Mouse (Mus musculus): Measurements from ENCODE around the gene Tmem82. TPM values are rescaled to one million over a fixed set of nuclear protein-coding genes. Genes with fewer than 3 reads are reported as not detected.

Gene Tmem82
- polyA plus RNA-seq, 1 experiment from 2014 or later = 5.4 TPM

GRCm38 (mm10) chr4:141628661-141629060 lies 10.2 kb upstream of the Tmem82 start:
- Histone ChIP-seq H3K4me3 (ENCODE audit: low read length) (no peak overlapping the region), H3K27ac (ENCODE audit: low read length) (no peak overlapping the region), H3K36me3 (ENCODE audit: insufficient read depth, low read length) (peaks cover 69% of the 10 kb centered on the region), H3K9me3 (ENCODE audit: low read length) (no peaks in the 10 kb centered on the region), H3K27me3 (ENCODE audit: insufficient read depth, low read length) (no peaks in the 10 kb centered on the region), H3K4me1 (ENCODE audit: insufficient read depth, low read length) (peaks cover 3% of the 10 kb centered on the region), H3K4me2 (replicated peaks; ENCODE audit: low read depth, low read length) (no peak overlapping the region), H3K9ac (replicated peaks; ENCODE audit: low read length) (no peak overlapping the region)
- no peak for ATAC-seq (ENCODE audit: low FRiP score, low TSS enrichment)
- 86% methylated on average over 14 of the region's 14 CpGs for WGBS

- Histone ChIP-seq H3K9me3 (ENCODE audit: low read length) (no peaks in the 10 kb centered on the region), H3K27ac (ENCODE audit: low read length) (no peak overlapping the region), H3K9ac (replicated peaks; ENCODE audit: low read length) (no peak overlapping the region), H3K4me2 (replicated peaks; ENCODE audit: low read depth, low read length) (no peak overlapping the region), H3K36me3 (ENCODE audit: insufficient read depth, low read length) (peaks cover 60% of the 10 kb centered on the region), H3K4me1 (ENCODE audit: insufficient read depth, low read length) (peaks cover 5% of the 10 kb centered on the region), H3K4me3 (ENCODE audit: low read length) (no peak overlapping the region), H3K27me3 (ENCODE audit: insufficient read depth, low read length) (no peaks in the 10 kb centered on the region)
- ATAC-seq (ENCODE audit: low FRiP score, low TSS enrichment) = no peak
- 91% methylated on average over 5 of the region's 5 CpGs for WGBS
Measured at GRCm38 (mm10) chr4:141627502-141627901, 9.1 kb upstream of the Tmem82 start.

GRCm38 (mm10) chr4:141625774-141626550 lies 7.5 kb upstream of the Tmem82 start:
- H3K27ac ChIP-seq (ENCODE audit: low read length) = no peak overlapping the region
- no peak overlapping the region for H3K4me2 ChIP-seq (replicated peaks; ENCODE audit: low read depth, low read length)
- H3K9me3 ChIP-seq (ENCODE audit: low read length) = no peaks in the 10 kb centered on the region
- WGBS = 91% methylated on average over 16 of the region's 16 CpGs
- no peak overlapping the region for H3K9ac ChIP-seq (replicated peaks; ENCODE audit: low read length)
- H3K36me3 ChIP-seq (ENCODE audit: insufficient read depth, low read length) = peaks cover 44% of the 10 kb centered on the region
- peaks cover 5% of the 10 kb centered on the region for H3K4me1 ChIP-seq (ENCODE audit: insufficient read depth, low read length)
- H3K27me3 ChIP-seq (ENCODE audit: insufficient read depth, low read length) = no peaks in the 10 kb centered on the region
- H3K4me3 ChIP-seq (ENCODE audit: low read length) = no peak overlapping the region
- no peak for ATAC-seq (ENCODE audit: low FRiP score, low TSS enrichment)

GRCm38 (mm10) chr4:141624983-141625773 lies 6.7 kb upstream of the Tmem82 start:
- Histone ChIP-seq H3K4me1 (ENCODE audit: insufficient read depth, low read length) (peaks cover 5% of the 10 kb centered on the region), H3K36me3 (ENCODE audit: insufficient read depth, low read length) (peaks cover 37% of the 10 kb centered on the region), H3K4me2 (replicated peaks; ENCODE audit: low read depth, low read length) (no peak overlapping the region), H3K9ac (replicated peaks; ENCODE audit: low read length) (no peak overlapping the region), H3K9me3 (ENCODE audit: low read length) (no peaks in the 10 kb centered on the region), H3K4me3 (ENCODE audit: low read length) (no peak overlapping the region), H3K27ac (ENCODE audit: low read length) (no peak overlapping the region), H3K27me3 (ENCODE audit: insufficient read depth, low read length) (no peaks in the 10 kb centered on the region)
- ATAC-seq (ENCODE audit: low FRiP score, low TSS enrichment) = 0 out of 2 replicates have a peak, but pooled peaks have one; percentile 10
- WGBS = 77% methylated on average over 19 of the region's 19 CpGs

- H3K27ac ChIP-seq (ENCODE audit: low read length) = peak overlapping the region; percentile 55
Measured at GRCm38 (mm10) chr4:141624134-141624533, 5.7 kb upstream of the Tmem82 start.

GRCm38 (mm10) chr4:141623666-141624065 lies 5.2 kb upstream of the Tmem82 start, which contains the start of gene Slc25a34:
TSS of gene Slc25a34 (minus strand) at chr4:141623821.
- H3K9ac ChIP-seq (replicated peaks; ENCODE audit: low read length) = no peak within 1 kb of the TSS
- H3K4me3 ChIP-seq (ENCODE audit: low read length) = no peak within 1 kb of the TSS
- peaks cover 10% of the 10 kb centered on the region for H3K4me1 ChIP-seq (ENCODE audit: insufficient read depth, low read length)
- ATAC-seq (ENCODE audit: low FRiP score, low TSS enrichment) = peak; percentile 74
- H3K27me3 ChIP-seq (ENCODE audit: insufficient read depth, low read length) = no peaks in the 10 kb centered on the region
- no peak within 1 kb of the TSS for H3K4me2 ChIP-seq (replicated peaks; ENCODE audit: low read depth, low read length)
- 24% methylated on average over 1 of the region's 1 CpGs for WGBS
- H3K27ac ChIP-seq (ENCODE audit: low read length) = peak within 1 kb of the TSS; percentile 55
- peaks cover 23% of the 10 kb centered on the region for H3K36me3 ChIP-seq (ENCODE audit: insufficient read depth, low read length)
- no peaks in the 10 kb centered on the region for H3K9me3 ChIP-seq (ENCODE audit: low read length)

More at GRCm38 (mm10) chr4:141624134-141624533, 5.7 kb upstream of the Tmem82 start:
- Histone ChIP-seq H3K4me2 (replicated peaks; ENCODE audit: low read depth, low read length) (no peak overlapping the region), H3K9me3 (ENCODE audit: low read length) (no peaks in the 10 kb centered on the region), H3K36me3 (ENCODE audit: insufficient read depth, low read length) (peaks cover 28% of the 10 kb centered on the region), H3K4me1 (ENCODE audit: insufficient read depth, low read length) (peaks cover 6% of the 10 kb centered on the region), H3K9ac (replicated peaks; ENCODE audit: low read length) (no peak overlapping the region), H3K27me3 (ENCODE audit: insufficient read depth, low read length) (no peaks in the 10 kb centered on the region), H3K4me3 (ENCODE audit: low read length) (no peak overlapping the region)
- WGBS = 96% methylated on average over 8 of the region's 8 CpGs
- no peak for ATAC-seq (ENCODE audit: low FRiP score, low TSS enrichment)

GRCm38 (mm10) chr4:141623037-141623436 lies 4.6 kb upstream of the Tmem82 start:
- 87% methylated on average over 11 of the region's 11 CpGs for WGBS
- Histone ChIP-seq H3K9ac (replicated peaks; ENCODE audit: low read length) (no peak overlapping the region), H3K27ac (ENCODE audit: low read length) (no peak overlapping the region), H3K4me2 (replicated peaks; ENCODE audit: low read depth, low read length) (no peak overlapping the region), H3K36me3 (ENCODE audit: insufficient read depth, low read length) (peaks cover 17% of the 10 kb centered on the region), H3K4me1 (ENCODE audit: insufficient read depth, low read length) (peaks cover 12% of the 10 kb centered on the region), H3K27me3 (ENCODE audit: insufficient read depth, low read length) (no peaks in the 10 kb centered on the region), H3K9me3 (ENCODE audit: low read length) (no peaks in the 10 kb centered on the region), H3K4me3 (ENCODE audit: low read length) (no peak overlapping the region)
- ATAC-seq (ENCODE audit: low FRiP score, low TSS enrichment) = no peak

GRCm38 (mm10) chr4:141622580-141622979 lies 4.1 kb upstream of the Tmem82 start:
- Histone ChIP-seq H3K27me3 (ENCODE audit: insufficient read depth, low read length) (no peaks in the 10 kb centered on the region), H3K4me1 (ENCODE audit: insufficient read depth, low read length) (peaks cover 17% of the 10 kb centered on the region), H3K9me3 (ENCODE audit: low read length) (no peaks in the 10 kb centered on the region), H3K27ac (ENCODE audit: low read length) (no peak overlapping the region), H3K4me3 (ENCODE audit: low read length) (no peak overlapping the region), H3K4me2 (replicated peaks; ENCODE audit: low read depth, low read length) (no peak overlapping the region), H3K36me3 (ENCODE audit: insufficient read depth, low read length) (peaks cover 12% of the 10 kb centered on the region; the same call in 1 of the 2 replicates), H3K9ac (replicated peaks; ENCODE audit: low read length) (no peak overlapping the region)
- WGBS = 65% methylated on average over 5 of the region's 5 CpGs
- no peak for ATAC-seq (ENCODE audit: low FRiP score, low TSS enrichment)

GRCm38 (mm10) chr4:141622091-141622490 lies 3.7 kb upstream of the Tmem82 start:
- H3K4me2 ChIP-seq (replicated peaks; ENCODE audit: low read depth, low read length) = no peak overlapping the region
- no peaks in the 10 kb centered on the region for H3K9me3 ChIP-seq (ENCODE audit: low read length)
- H3K4me1 ChIP-seq (ENCODE audit: insufficient read depth, low read length) = peaks cover 22% of the 10 kb centered on the region
- no peaks in the 10 kb centered on the region for H3K27me3 ChIP-seq (ENCODE audit: insufficient read depth, low read length)
- no peak overlapping the region for H3K4me3 ChIP-seq (ENCODE audit: low read length)
- no peak overlapping the region for H3K9ac ChIP-seq (replicated peaks; ENCODE audit: low read length)
- no peak for ATAC-seq (ENCODE audit: low FRiP score, low TSS enrichment)
- no peak overlapping the region for H3K27ac ChIP-seq (ENCODE audit: low read length)
- H3K36me3 ChIP-seq (ENCODE audit: insufficient read depth, low read length) = peaks cover 9% of the 10 kb centered on the region; the same call in 1 of the 2 replicates
- WGBS = 84% methylated on average over 8 of the region's 8 CpGs

Data from kidney, embryonic 16.5 days (tissue).